In genomic region chr15:81561996-81562395, GRCm38 (mm10) we compare ENCODE assay signal across 25 mouse cellular contexts. TPM values are rescaled to one million over a fixed set of nuclear protein-coding genes. Genes with fewer than 3 reads are reported as not detected.
A peak's percentile ranks its signal among the peaks of the same experiment; 100 is the strongest.
DNase-seq lines count a peak whose midpoint lies in the region; ATAC-seq lines count a peak whose summit lies in the region.
"Had no signal": no experiment of that assay in that cellular context is flagged by ENCODE, and none has a peak within 500 bp of the region (broad histone marks: within the 10 kb centered on the region; RNA-seq: fewer than 3 reads in every experiment).

No protein-coding gene starts in this region.

- H3K4me3 ChIP-seq in midbrain, embryonic 15.5 days = no peak overlapping the region
- H3K4me3 ChIP-seq: embryonic facial prominence, embryonic 12.5 days; embryonic facial prominence, embryonic 15.5 days; heart, adult 2 months; heart, embryonic 10.5 days; heart, embryonic 13.5 days; intestine, embryonic 15.5 days had no signal

- H3K4me1 ChIP-seq in midbrain, embryonic 15.5 days = no peaks in the 10 kb centered on the region
- H3K4me1 ChIP-seq: embryonic facial prominence, embryonic 12.5 days; embryonic facial prominence, embryonic 15.5 days; heart, embryonic 10.5 days; intestine, embryonic 15.5 days had no signal

- no peak overlapping the region for H3K27ac ChIP-seq in midbrain, embryonic 15.5 days
- H3K27ac ChIP-seq: embryonic facial prominence, embryonic 12.5 days; embryonic facial prominence, embryonic 15.5 days; heart, adult 2 months; heart, embryonic 10.5 days; heart, embryonic 13.5 days; hindbrain, embryonic 14.5 days; hindbrain, postnatal 0 days had no signal

- H3K9me3 ChIP-seq in midbrain, embryonic 15.5 days = no peaks in the 10 kb centered on the region
- H3K9me3 ChIP-seq: embryonic facial prominence, embryonic 15.5 days; heart, embryonic 10.5 days; heart, embryonic 13.5 days; intestine, embryonic 15.5 days had no signal

- DNase-seq in thymus, postnatal 0 days (ENCODE audit: low spot score) = peak; percentile 56
- DNase-seq in thymus, adult 18-20 months = no peak
- peak; percentile 15 for DNase-seq in thymus, postnatal 4 days
- no peak for DNase-seq in thymus, postnatal 36 days
- peak; percentile 65 for DNase-seq in T-cell, adult 2 months (ENCODE audit: low spot score)
- DNase-seq in splenic B cell, adult 2 months (ENCODE audit: low read depth, low spot score) = peak; percentile 25
- DNase-seq in adrenal gland, postnatal 36 days = no peak
- DNase-seq: B cell, adult 2 months; cerebellum, adult 11 months; cerebellum, adult 2 months; cerebellum, adult 9-11 months; cerebellum, postnatal 25 days; gastrocnemius, postnatal 25 days; heart, adult 2 months; heart, postnatal 14 days; heart, postnatal 4 days had no signal

- no peak overlapping the region for H3K4me2 ChIP-seq in midbrain, embryonic 15.5 days
- H3K4me2 ChIP-seq: embryonic facial prominence, embryonic 12.5 days; embryonic facial prominence, embryonic 15.5 days; heart, embryonic 13.5 days; hindbrain, embryonic 14.5 days had no signal

- H3K36me3 ChIP-seq in splenic B cell, adult 2 months (ENCODE audit: control insufficient read depth, insufficient read depth, low read length, poor library complexity, severe bottlenecking) = no peaks in the 10 kb centered on the region
- no peaks in the 10 kb centered on the region for H3K36me3 ChIP-seq in midbrain, embryonic 15.5 days (replicated peaks)
- H3K36me3 ChIP-seq: embryonic facial prominence, embryonic 12.5 days; embryonic facial prominence, embryonic 15.5 days; heart, embryonic 10.5 days; heart, embryonic 13.5 days; intestine, embryonic 15.5 days had no signal

- no peak overlapping the region for H3K9ac ChIP-seq in midbrain, embryonic 15.5 days
- H3K9ac ChIP-seq: embryonic facial prominence, embryonic 12.5 days; embryonic facial prominence, embryonic 15.5 days; heart, embryonic 13.5 days; hindbrain, embryonic 14.5 days; intestine, embryonic 15.5 days had no signal

- ATAC-seq in midbrain, embryonic 15.5 days (replicated peaks) = no peak
- ATAC-seq: forebrain, embryonic 14.5 days; hindbrain, postnatal 0 days had no signal

- H3K27me3 ChIP-seq in splenic B cell, adult 2 months (ENCODE audit: control insufficient read depth, insufficient read depth, low read length, poor library complexity, severe bottlenecking) = no peaks in the 10 kb centered on the region
- no peaks in the 10 kb centered on the region for H3K27me3 ChIP-seq in midbrain, embryonic 15.5 days (replicated peaks)
- H3K27me3 ChIP-seq: embryonic facial prominence, embryonic 12.5 days; embryonic facial prominence, embryonic 15.5 days; heart, embryonic 13.5 days; intestine, embryonic 15.5 days had no signal

- WGBS in midbrain, embryonic 15.5 days = 76% methylated on average over 9 of the region's 9 CpGs

RNA-seq across cellular contexts. Expression of gene Ep300, which starts 23.2 kb away (rescaled TPM):
- 9.5 and 11.7 TPM in 2 replicates for polyA plus RNA-seq in thymus, postnatal 0 days (2015; fragmentation: Nextera tagmentation; extraction: Ambion mirVana)
- 22.7 and 25.7 TPM in 2 replicates for polyA plus RNA-seq in midbrain, embryonic 15.5 days (2015; fragmentation: Nextera tagmentation; extraction: Ambion mirVana)
- 10 to 100 TPM; 69.0 to 69.7 TPM for total RNA-seq in adrenal gland, postnatal 36 days (2021)

Comparison
In these comparisons a context has a peak if more than half of its experiments do, and no peak if none do; other contexts are left out.
1. DNase-seq: peak in thymus, postnatal 0 days (single experiment), thymus, postnatal 4 days (single experiment), T-cell, adult 2 months (single experiment) and splenic B cell, adult 2 months (single experiment); none in thymus, adult 18-20 months (0 of 2), thymus, postnatal 36 days (0 of 2) and adrenal gland, postnatal 36 days (0 of 2).